Mouse (Mus musculus) E14TG2a.4 (cell line): ENCODE data around the gene Meaf6.

Experiments
- CTCF ChIP-seq: conservative IDR thresholded peaks from 2 replicates; pipeline ENCODE4 v1.5.1; 2014; ENCODE audit warnings: low read length
- POU5F1 ChIP-seq: IDR thresholded peaks from 2 replicates; pipeline ENCODE4 v1.6.1; 2014; ENCODE audit warnings: low read length, borderline replicate concordance

DNA sequence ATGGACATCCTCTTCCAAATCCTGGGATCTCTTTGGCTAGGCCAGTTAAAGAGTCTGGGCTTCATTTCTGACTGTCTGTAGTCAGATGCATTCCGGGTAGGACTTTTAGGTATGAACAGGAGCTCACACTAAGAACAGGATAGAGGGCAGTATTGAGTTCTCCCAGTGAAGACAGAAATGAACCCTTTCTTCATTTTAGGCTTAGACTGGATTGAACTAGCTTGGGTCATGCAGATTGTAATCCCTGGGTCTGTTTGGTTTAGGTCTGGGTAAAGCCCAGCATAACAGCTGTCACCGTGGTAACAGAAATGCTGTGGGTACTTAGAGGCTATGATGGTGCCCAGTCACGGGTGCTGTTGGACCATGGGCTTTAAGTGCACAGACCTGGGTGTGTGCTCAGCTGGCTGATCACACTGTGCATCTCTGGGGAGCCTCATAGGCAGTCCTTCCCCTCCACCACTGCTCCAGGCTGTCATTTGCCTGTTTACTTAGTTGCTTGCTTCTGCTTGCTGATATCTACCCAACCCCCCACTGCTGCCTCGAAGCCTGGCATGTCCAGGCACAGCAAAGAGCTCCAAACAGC lies 68.8 kb downstream of the Meaf6 start:
- TF ChIP-seq CTCF, result no peak
- TF ChIP-seq POU5F1, result no peak
